Mouse (Mus musculus): ENCODE results near the gene Helq. TPM values are rescaled to one million over a fixed set of nuclear protein-coding genes. Genes with fewer than 3 reads are reported as not detected.

Helq gene
- polyA plus RNA-seq, 1 experiment from 2014 or later, result 11.6 TPM

GRCm38 (mm10) chr5:100760049-100760663, 38.2 kb downstream of the Helq start:
- Histone ChIP-seq H3K4me2 (ENCODE audit: low read depth, low read length) (no peak overlapping the region), H3K4me3 (ENCODE audit: low read length) (no peak overlapping the region), H3K36me3 (ENCODE audit: control insufficient read depth, insufficient read depth, low read length) (peaks cover 3% of the 10 kb centered on the region; the same call in 1 of the 2 replicates), H3K9ac (ENCODE audit: low read depth, low read length) (no peak overlapping the region), H3K9me3 (ENCODE audit: control insufficient read depth, low read length) (no peaks in the 10 kb centered on the region), H3K27me3 (replicated peaks; ENCODE audit: control insufficient read depth, insufficient read depth, low read length) (no peaks in the 10 kb centered on the region), H3K27ac (ENCODE audit: low read length) (no peak overlapping the region), H3K4me1 (ENCODE audit: control insufficient read depth, insufficient read depth, low read length) (no peaks in the 10 kb centered on the region)
- ATAC-seq, result peak; percentile 50; the same call in 1 of the 2 replicates
- WGBS, result 75% methylated on average over 10 of the region's 10 CpGs

- 96% methylated on average over 5 of the region's 5 CpGs for WGBS
- no peaks in the 10 kb centered on the region for H3K27me3 ChIP-seq (replicated peaks; ENCODE audit: control insufficient read depth, insufficient read depth, low read length)
These were observed 40.3 kb downstream of the Helq start for GRCm38 (mm10) chr5:100758121-100758520.

GRCm38 (mm10) chr5:100753407-100753806, 45.0 kb downstream of the Helq start:
- Histone ChIP-seq H3K36me3 (ENCODE audit: control insufficient read depth, insufficient read depth, low read length) (no peaks in the 10 kb centered on the region), H3K27me3 (replicated peaks; ENCODE audit: control insufficient read depth, insufficient read depth, low read length) (no peaks in the 10 kb centered on the region), H3K4me3 (ENCODE audit: low read length) (no peak overlapping the region), H3K4me2 (ENCODE audit: low read depth, low read length) (no peak overlapping the region), H3K9ac (ENCODE audit: low read depth, low read length) (no peak overlapping the region), H3K4me1 (ENCODE audit: control insufficient read depth, insufficient read depth, low read length) (no peaks in the 10 kb centered on the region), H3K9me3 (ENCODE audit: control insufficient read depth, low read length) (no peaks in the 10 kb centered on the region), H3K27ac (ENCODE audit: low read length) (no peak overlapping the region)
- ATAC-seq, result no peak
- 70% methylated on average over 7 of the region's 7 CpGs for WGBS

More at GRCm38 (mm10) chr5:100758121-100758520, 40.3 kb downstream of the Helq start:
- no peak overlapping the region for H3K9ac ChIP-seq (ENCODE audit: low read depth, low read length)
- H3K4me1 ChIP-seq (ENCODE audit: control insufficient read depth, insufficient read depth, low read length), result no peaks in the 10 kb centered on the region
- H3K36me3 ChIP-seq (ENCODE audit: control insufficient read depth, insufficient read depth, low read length), result no peaks in the 10 kb centered on the region
- no peak for ATAC-seq
- no peak overlapping the region for H3K27ac ChIP-seq (ENCODE audit: low read length)
- no peaks in the 10 kb centered on the region for H3K9me3 ChIP-seq (ENCODE audit: control insufficient read depth, low read length)
- H3K4me3 ChIP-seq (ENCODE audit: low read length), result no peak overlapping the region
- H3K4me2 ChIP-seq (ENCODE audit: low read depth, low read length), result no peak overlapping the region

GRCm38 (mm10) chr5:100751655-100752054, 46.7 kb downstream of the Helq start:
- Histone ChIP-seq H3K36me3 (ENCODE audit: control insufficient read depth, insufficient read depth, low read length) (no peaks in the 10 kb centered on the region), H3K27ac (ENCODE audit: low read length) (no peak overlapping the region), H3K9me3 (ENCODE audit: control insufficient read depth, low read length) (no peaks in the 10 kb centered on the region), H3K4me2 (ENCODE audit: low read depth, low read length) (no peak overlapping the region), H3K4me1 (ENCODE audit: control insufficient read depth, insufficient read depth, low read length) (no peaks in the 10 kb centered on the region), H3K4me3 (ENCODE audit: low read length) (no peak overlapping the region), H3K27me3 (replicated peaks; ENCODE audit: control insufficient read depth, insufficient read depth, low read length) (no peaks in the 10 kb centered on the region), H3K9ac (ENCODE audit: low read depth, low read length) (no peak overlapping the region)
- no peak for ATAC-seq
- WGBS, result 53% methylated on average over 4 of the region's 4 CpGs

GRCm38 (mm10) chr5:100750617-100751255, 47.7 kb downstream of the Helq start:
- H3K36me3 ChIP-seq (ENCODE audit: control insufficient read depth, insufficient read depth, low read length), result no peaks in the 10 kb centered on the region
- no peak for ATAC-seq
- no peaks in the 10 kb centered on the region for H3K4me1 ChIP-seq (ENCODE audit: control insufficient read depth, insufficient read depth, low read length)
- no peak overlapping the region for H3K9ac ChIP-seq (ENCODE audit: low read depth, low read length)
- H3K4me2 ChIP-seq (ENCODE audit: low read depth, low read length), result no peak overlapping the region
- no peaks in the 10 kb centered on the region for H3K9me3 ChIP-seq (ENCODE audit: control insufficient read depth, low read length)
- no peak overlapping the region for H3K27ac ChIP-seq (ENCODE audit: low read length)
- 85% methylated on average over 10 of the region's 10 CpGs for WGBS
- H3K27me3 ChIP-seq (replicated peaks; ENCODE audit: control insufficient read depth, insufficient read depth, low read length), result no peaks in the 10 kb centered on the region
- H3K4me3 ChIP-seq (ENCODE audit: low read length), result no peak overlapping the region

GRCm38 (mm10) chr5:100738802-100739201, 59.6 kb downstream of the Helq start:
- peaks cover 5% of the 10 kb centered on the region for H3K9me3 ChIP-seq (ENCODE audit: control insufficient read depth, low read length)
- peak; percentile 66 for ATAC-seq
- H3K27me3 ChIP-seq (replicated peaks; ENCODE audit: control insufficient read depth, insufficient read depth, low read length), result no peaks in the 10 kb centered on the region
- H3K4me3 ChIP-seq (ENCODE audit: low read length), result no peak overlapping the region
- H3K4me2 ChIP-seq (ENCODE audit: low read depth, low read length), result no peak overlapping the region
- no peaks in the 10 kb centered on the region for H3K4me1 ChIP-seq (ENCODE audit: control insufficient read depth, insufficient read depth, low read length)
- H3K36me3 ChIP-seq (ENCODE audit: control insufficient read depth, insufficient read depth, low read length), result no peaks in the 10 kb centered on the region
- H3K27ac ChIP-seq (ENCODE audit: low read length), result no peak overlapping the region
- no peak overlapping the region for H3K9ac ChIP-seq (ENCODE audit: low read depth, low read length)
- 75% methylated on average over 8 of the region's 8 CpGs for WGBS

- no peak for ATAC-seq
- 82% methylated on average over 8 of the region's 8 CpGs for WGBS
- Histone ChIP-seq H3K4me2 (ENCODE audit: low read depth, low read length) (no peak overlapping the region), H3K27ac (ENCODE audit: low read length) (no peak overlapping the region), H3K4me1 (ENCODE audit: control insufficient read depth, insufficient read depth, low read length) (no peaks in the 10 kb centered on the region), H3K9ac (ENCODE audit: low read depth, low read length) (no peak overlapping the region), H3K27me3 (replicated peaks; ENCODE audit: control insufficient read depth, insufficient read depth, low read length) (no peaks in the 10 kb centered on the region), H3K4me3 (ENCODE audit: low read length) (no peak overlapping the region), H3K36me3 (ENCODE audit: control insufficient read depth, insufficient read depth, low read length) (no peaks in the 10 kb centered on the region), H3K9me3 (ENCODE audit: control insufficient read depth, low read length) (peaks cover 5% of the 10 kb centered on the region)
These were observed 61.5 kb downstream of the Helq start for GRCm38 (mm10) chr5:100736919-100737318.

GRCm38 (mm10) chr5:100734535-100734934, 63.9 kb downstream of the Helq start:
- Histone ChIP-seq H3K4me1 (ENCODE audit: control insufficient read depth, insufficient read depth, low read length) (no peaks in the 10 kb centered on the region), H3K4me2 (ENCODE audit: low read depth, low read length) (no peak overlapping the region), H3K36me3 (ENCODE audit: control insufficient read depth, insufficient read depth, low read length) (no peaks in the 10 kb centered on the region), H3K27ac (ENCODE audit: low read length) (no peak overlapping the region), H3K9me3 (ENCODE audit: control insufficient read depth, low read length) (peaks cover 4% of the 10 kb centered on the region), H3K27me3 (replicated peaks; ENCODE audit: control insufficient read depth, insufficient read depth, low read length) (no peaks in the 10 kb centered on the region), H3K9ac (ENCODE audit: low read depth, low read length) (no peak overlapping the region), H3K4me3 (ENCODE audit: low read length) (no peak overlapping the region)
- 80% methylated on average over 4 of the region's 4 CpGs for WGBS
- ATAC-seq, result no peak

GRCm38 (mm10) chr5:100728757-100729156, 69.6 kb downstream of the Helq start:
- no peak overlapping the region for H3K9ac ChIP-seq (ENCODE audit: low read depth, low read length)
- no peaks in the 10 kb centered on the region for H3K36me3 ChIP-seq (ENCODE audit: control insufficient read depth, insufficient read depth, low read length)
- H3K4me2 ChIP-seq (ENCODE audit: low read depth, low read length), result no peak overlapping the region
- peaks cover 3% of the 10 kb centered on the region; the same call in 1 of the 2 replicates for H3K9me3 ChIP-seq (ENCODE audit: control insufficient read depth, low read length)
- H3K4me3 ChIP-seq (ENCODE audit: low read length), result no peak overlapping the region
- WGBS, result 84% methylated on average over 13 of the region's 13 CpGs
- ATAC-seq, result no peak
- no peaks in the 10 kb centered on the region for H3K4me1 ChIP-seq (ENCODE audit: control insufficient read depth, insufficient read depth, low read length)
- H3K27ac ChIP-seq (ENCODE audit: low read length), result no peak overlapping the region
- H3K27me3 ChIP-seq (replicated peaks; ENCODE audit: control insufficient read depth, insufficient read depth, low read length), result no peaks in the 10 kb centered on the region
